Mouse (Mus musculus): ENCODE data around the gene Serpinb1c. TPM values are rescaled to one million over a fixed set of nuclear protein-coding genes. Genes with fewer than 3 reads are reported as not detected.

Gene Serpinb1c
- polyA plus RNA-seq (2015; fragmentation: Illumina TruSeq; extraction: RNeasy Lipid Tissue Mini Kit (QIAGEN cat#74804); ENCODE audit: insufficient read depth, low replicate concordance), result not detected

DNA sequence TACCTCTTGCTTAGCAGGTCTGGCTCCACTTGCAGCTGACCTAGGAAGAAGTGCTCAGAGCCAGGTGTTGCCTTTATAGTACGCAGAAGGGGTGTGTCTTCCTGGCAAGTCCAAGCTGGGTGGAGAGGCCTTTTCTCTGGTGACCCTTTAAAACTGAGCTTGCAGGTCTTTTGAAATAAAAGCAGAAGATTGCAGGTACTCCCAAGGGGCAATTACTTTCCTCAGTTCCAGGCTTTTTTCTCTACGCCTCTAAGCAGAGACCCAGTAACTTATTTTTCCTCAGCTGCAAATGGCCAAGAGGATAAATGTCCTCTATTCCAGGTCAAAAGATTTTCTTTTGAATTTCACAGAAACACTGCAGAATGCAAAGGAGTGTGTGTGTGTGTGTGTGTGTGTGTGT, at the start of gene Serpinb1c:
Serpinb1c (minus strand) TSS at position 101 of the 400 bp plus-strand sequence.

DNA sequence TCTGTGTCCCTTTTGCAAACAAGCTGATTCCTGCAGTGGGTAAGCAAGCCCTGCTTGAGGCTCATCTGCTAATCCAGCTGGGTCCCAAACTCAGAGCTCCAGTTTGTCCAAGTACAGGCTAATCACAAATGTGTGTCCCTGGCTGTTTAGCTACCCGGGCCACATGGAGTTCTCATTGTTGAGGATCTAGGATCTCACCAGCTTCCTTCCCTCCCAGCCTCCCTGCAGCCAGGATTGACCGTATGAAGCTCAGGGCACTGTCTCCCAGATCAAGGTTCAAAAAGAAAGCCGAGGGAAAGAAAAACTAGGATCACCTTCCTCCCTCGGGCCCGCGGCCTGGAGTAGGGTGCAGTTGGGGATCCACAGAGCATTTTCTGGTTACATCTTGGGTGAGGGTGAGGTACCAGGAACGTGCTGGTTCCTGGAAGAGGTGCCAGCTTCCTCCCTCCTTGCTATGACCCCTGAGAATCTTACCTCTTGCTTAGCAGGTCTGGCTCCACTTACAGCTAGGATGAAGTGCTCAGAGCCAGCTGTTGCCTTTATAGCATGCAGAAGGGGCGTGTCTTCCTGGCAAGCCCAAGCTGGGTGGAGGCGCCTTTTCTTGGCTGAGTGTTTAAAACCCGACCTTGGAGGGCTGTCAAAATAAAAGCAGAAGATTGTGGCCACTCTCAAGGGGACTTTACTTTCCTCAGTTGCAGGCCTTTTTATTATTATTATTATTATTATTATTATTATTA, 47.2 kb downstream of the Serpinb1c start, which contains the start of gene Serpinb1a:
Serpinb1a (minus strand) TSS at position 518 of the 737 bp plus-strand sequence.

Other genes starting within 250 kb of the Serpinb1c start
- not detected for gene Mylk4, start 114.3 kb downstream of the Serpinb1c start, polyA plus RNA-seq (2015; fragmentation: Illumina TruSeq; extraction: RNeasy Lipid Tissue Mini Kit (QIAGEN cat#74804); ENCODE audit: insufficient read depth, low replicate concordance)
- 29.8 TPM for gene Wrnip1, start 96.2 kb downstream of the Serpinb1c start, polyA plus RNA-seq (2015; fragmentation: Illumina TruSeq; extraction: RNeasy Lipid Tissue Mini Kit (QIAGEN cat#74804); ENCODE audit: insufficient read depth, low replicate concordance)
- gene D930007J09Rik, start 95.4 kb downstream of the Serpinb1c start, polyA plus RNA-seq (2015; fragmentation: Illumina TruSeq; extraction: RNeasy Lipid Tissue Mini Kit (QIAGEN cat#74804); ENCODE audit: insufficient read depth, low replicate concordance), result not detected
- 252 TPM for gene Serpinb1a, start 47.0 kb downstream of the Serpinb1c start, polyA plus RNA-seq (2015; fragmentation: Illumina TruSeq; extraction: RNeasy Lipid Tissue Mini Kit (QIAGEN cat#74804); ENCODE audit: insufficient read depth, low replicate concordance)
- 116 TPM for gene Serpinb6b, start 67.0 kb upstream of the Serpinb1c start, polyA plus RNA-seq (2015; fragmentation: Illumina TruSeq; extraction: RNeasy Lipid Tissue Mini Kit (QIAGEN cat#74804); ENCODE audit: insufficient read depth, low replicate concordance)
- gene Serpinb9, start 105.0 kb upstream of the Serpinb1c start, polyA plus RNA-seq (2015; fragmentation: Illumina TruSeq; extraction: RNeasy Lipid Tissue Mini Kit (QIAGEN cat#74804); ENCODE audit: insufficient read depth, low replicate concordance), result 68.0 TPM
- 1.2 TPM for gene Serpinb9b, start 129.2 kb upstream of the Serpinb1c start, polyA plus RNA-seq (2015; fragmentation: Illumina TruSeq; extraction: RNeasy Lipid Tissue Mini Kit (QIAGEN cat#74804); ENCODE audit: insufficient read depth, low replicate concordance)
- 0.54 TPM for gene Serpinb1b, start 180.4 kb upstream of the Serpinb1c start, polyA plus RNA-seq (2015; fragmentation: Illumina TruSeq; extraction: RNeasy Lipid Tissue Mini Kit (QIAGEN cat#74804); ENCODE audit: insufficient read depth, low replicate concordance)

Data from spleen, adult 10 weeks (tissue).